Mouse (Mus musculus): ENCODE data around the gene Ankrd40. TPM values are rescaled to one million over a fixed set of nuclear protein-coding genes. Genes with fewer than 3 reads are reported as not detected.

Gene Ankrd40
- polyA plus RNA-seq (2014; fragmentation: Nextera tagmentation; extraction: Ambion mirVana): 19.9 and 20.4 TPM in 2 replicates

DNA sequence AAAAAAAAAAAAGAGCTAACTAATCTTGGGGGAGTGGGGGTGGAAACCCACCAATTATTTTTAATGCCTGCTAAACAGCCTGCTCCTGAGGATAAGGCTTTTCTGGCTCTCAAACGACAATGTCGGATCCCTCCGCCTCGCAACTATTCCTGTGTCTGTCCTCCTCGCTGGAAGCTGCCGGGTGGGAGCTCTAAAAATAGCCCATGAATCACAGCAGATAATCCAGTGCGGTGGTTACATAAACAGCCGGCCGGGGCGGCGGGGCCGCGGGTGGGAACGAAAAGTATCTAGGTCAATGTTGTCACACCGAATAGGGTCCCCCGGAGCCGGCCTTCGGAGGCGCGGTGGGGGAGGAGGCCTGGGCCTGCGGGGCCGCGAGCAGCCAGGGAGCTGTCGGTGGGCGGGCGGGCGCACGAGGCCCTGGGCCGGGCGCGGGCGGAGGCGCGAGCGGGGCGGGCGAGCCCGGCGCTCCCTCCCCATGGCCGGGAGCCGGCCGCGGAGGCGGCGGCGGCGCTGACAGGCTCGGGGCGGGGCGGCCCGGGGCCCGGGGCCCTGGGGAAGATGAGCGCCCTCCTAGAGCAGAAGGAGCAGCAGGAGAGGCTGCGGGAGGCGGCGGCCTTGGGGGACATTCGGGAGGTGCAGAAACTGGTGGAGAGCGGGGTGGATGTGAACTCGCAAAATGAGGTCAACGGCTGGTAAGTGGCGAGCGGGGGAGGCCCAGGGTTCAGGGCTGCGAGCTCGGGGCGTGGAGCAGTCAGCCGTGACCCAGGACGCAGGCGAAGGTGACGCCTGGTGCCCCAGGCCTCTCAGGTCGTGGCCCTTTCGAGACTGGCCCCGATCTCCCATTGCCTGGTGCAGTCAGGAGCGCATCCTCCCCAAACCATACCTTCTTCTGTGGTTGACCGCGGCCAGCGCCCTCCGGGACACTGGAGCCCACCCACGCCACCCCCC lies at the start of gene Ankrd40:
Gene Ankrd40, plus strand, starts transcription at position 309 of the 951 bp plus-strand sequence.
- under 1% methylated on average over 64 of the region's 78 CpGs for WGBS
- Histone ChIP-seq H3K4me1 (replicated peaks; ENCODE audit: control insufficient read depth, insufficient read depth, low read length) (peaks cover 22% of the 10 kb centered on the region), H3K27ac (ENCODE audit: low read depth) (peak within 1 kb of the TSS; percentile 97), H3K27me3 (replicated peaks; ENCODE audit: control insufficient read depth, insufficient read depth, low read length) (no peaks in the 10 kb centered on the region), H3K36me3 (ENCODE audit: control insufficient read depth, insufficient read depth, low read length) (no peaks in the 10 kb centered on the region), H3K4me2 (ENCODE audit: low read length) (peak within 1 kb of the TSS; percentile 74), H3K9me3 (ENCODE audit: control insufficient read depth, low read length) (no peaks in the 10 kb centered on the region), H3K4me3 (ENCODE audit: low read depth, low read length) (peak within 1 kb of the TSS; percentile 69), H3K9ac (ENCODE audit: low read length) (peak within 1 kb of the TSS; percentile 95)
- ATAC-seq (replicated peaks; ENCODE audit: low FRiP score, low TSS enrichment, low read depth): peak; percentile 93
- DNase-seq (ENCODE audit: low spot score): peak; percentile 98

DNA sequence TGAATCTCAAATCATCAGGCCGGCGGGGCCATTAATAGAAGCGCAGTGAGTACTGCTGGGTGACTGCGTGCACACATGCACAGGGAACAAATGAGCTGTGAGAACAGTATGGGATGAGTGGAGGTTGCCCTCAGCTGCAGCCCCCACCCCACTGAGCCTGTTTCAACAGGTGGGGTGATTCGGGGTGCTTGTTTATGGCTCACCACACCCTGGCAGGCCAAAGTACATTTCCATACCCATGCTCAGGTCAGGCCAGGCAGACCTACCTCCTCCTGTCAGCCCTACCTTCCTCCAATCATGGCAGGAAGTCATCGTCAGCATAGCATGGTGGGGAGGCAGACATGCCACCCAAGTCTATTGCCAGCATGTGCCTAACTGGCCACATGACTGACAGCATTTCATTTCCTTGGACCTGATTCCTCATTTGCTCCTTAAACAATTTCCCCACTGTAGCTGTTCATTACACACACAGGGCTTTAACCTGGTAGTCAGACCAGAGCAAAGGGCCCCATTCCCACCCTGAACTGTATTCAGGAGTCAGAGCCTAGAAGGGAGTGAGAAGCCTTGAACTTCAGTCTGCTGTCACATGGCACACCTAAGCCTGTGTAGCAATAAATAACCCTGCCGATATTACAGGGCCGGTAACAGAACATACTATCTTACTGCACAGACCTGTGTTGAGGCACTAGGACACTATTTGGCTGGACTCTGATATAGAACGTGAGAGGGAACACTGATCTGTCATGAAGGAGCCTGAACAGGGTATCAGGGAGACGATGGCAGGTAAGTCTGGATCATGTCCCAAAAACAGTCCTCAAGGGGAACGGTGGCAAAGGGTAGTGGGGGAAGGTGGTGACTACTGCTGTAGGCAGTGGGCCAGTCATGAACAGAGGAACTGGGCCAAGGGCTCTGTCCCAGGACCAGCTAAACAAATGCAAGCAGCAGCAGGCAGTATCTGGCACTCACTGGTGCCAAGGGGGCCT lies 46.3 kb upstream of the Ankrd40 start, which contains the start of gene Gm21885:
Gene Gm21885, plus strand, starts transcription at position 675 of the 983 bp plus-strand sequence.
- Histone ChIP-seq H3K9ac (ENCODE audit: low read length) (no peak within 1 kb of the TSS), H3K27me3 (replicated peaks; ENCODE audit: control insufficient read depth, insufficient read depth, low read length) (no peaks in the 10 kb centered on the region), H3K27ac (ENCODE audit: low read depth) (peak within 1 kb of the TSS; percentile 5; the same call in 1 of the 2 replicates), H3K4me3 (ENCODE audit: low read depth, low read length) (no peak within 1 kb of the TSS), H3K36me3 (ENCODE audit: control insufficient read depth, insufficient read depth, low read length) (peaks cover 28% of the 10 kb centered on the region; the same call in 1 of the 2 replicates), H3K9me3 (ENCODE audit: control insufficient read depth, low read length) (no peaks in the 10 kb centered on the region), H3K4me2 (ENCODE audit: low read length) (no peak within 1 kb of the TSS), H3K4me1 (replicated peaks; ENCODE audit: control insufficient read depth, insufficient read depth, low read length) (peaks cover 7% of the 10 kb centered on the region; the same call in 1 of the 2 replicates)
- peak; percentile 61 for DNase-seq (ENCODE audit: low spot score)
- WGBS: 71% methylated on average over 11 of the region's 11 CpGs
- ATAC-seq (replicated peaks; ENCODE audit: low FRiP score, low TSS enrichment, low read depth): peak; percentile 45

DNA sequence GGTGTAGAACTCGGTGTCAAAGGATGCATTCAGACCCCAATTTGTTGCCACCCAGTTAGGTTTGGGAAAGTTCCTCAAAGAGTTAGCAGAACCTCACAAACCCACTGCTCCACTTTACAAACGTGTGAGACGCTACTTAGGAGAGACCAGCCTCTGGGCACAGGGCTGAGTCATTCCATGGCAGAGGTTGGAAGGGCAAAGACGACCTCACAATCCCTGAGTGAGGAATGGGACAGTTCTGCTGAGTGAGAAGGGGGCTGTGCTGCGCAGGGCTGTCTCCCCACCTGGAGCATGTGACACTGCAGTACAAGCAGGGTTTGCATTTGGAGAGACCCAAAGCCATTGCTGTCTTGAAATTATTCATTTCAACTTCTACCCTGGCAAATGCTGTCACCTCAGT lies 45.5 kb upstream of the Ankrd40 start:
- Histone ChIP-seq H3K4me2 (ENCODE audit: low read length) (no peak overlapping the region), H3K9me3 (ENCODE audit: control insufficient read depth, low read length) (no peaks in the 10 kb centered on the region), H3K4me1 (replicated peaks; ENCODE audit: control insufficient read depth, insufficient read depth, low read length) (0 out of 2 replicates have a peak, but pooled peaks cover 2% of the 10 kb centered on the region), H3K27ac (ENCODE audit: low read depth) (no peak overlapping the region), H3K27me3 (replicated peaks; ENCODE audit: control insufficient read depth, insufficient read depth, low read length) (no peaks in the 10 kb centered on the region), H3K4me3 (ENCODE audit: low read depth, low read length) (no peak overlapping the region), H3K9ac (ENCODE audit: low read length) (no peak overlapping the region), H3K36me3 (ENCODE audit: control insufficient read depth, insufficient read depth, low read length) (peaks cover 36% of the 10 kb centered on the region)
- DNase-seq (ENCODE audit: low spot score): no peak
- ATAC-seq (replicated peaks; ENCODE audit: low FRiP score, low TSS enrichment, low read depth): no peak
- 59% methylated on average over 5 of the region's 5 CpGs for WGBS

DNA sequence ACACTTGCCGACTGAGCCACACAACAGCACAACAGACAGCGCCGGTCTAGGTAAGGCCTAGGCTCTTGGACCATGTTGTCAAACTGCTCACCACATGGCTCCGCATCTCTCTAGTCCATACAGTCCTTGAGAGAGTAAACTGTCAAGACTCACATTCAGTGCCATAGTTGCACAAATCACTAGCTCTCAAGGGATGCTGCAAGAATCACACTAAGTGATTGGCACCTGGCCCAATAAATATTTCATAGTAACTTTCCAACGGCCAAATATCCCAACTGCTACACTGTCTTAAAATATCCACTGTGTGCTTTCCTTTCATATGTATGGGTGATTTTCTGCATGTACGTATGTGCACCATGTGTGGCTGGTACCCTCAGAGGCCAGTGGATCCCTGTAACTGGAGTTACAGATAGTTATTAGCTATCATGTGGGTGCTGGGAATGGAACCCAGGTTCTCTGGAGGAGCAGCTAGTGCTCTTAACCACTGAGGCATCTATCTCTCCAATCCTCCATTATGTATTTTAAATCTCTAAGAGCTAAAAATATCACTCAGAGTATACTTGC lies 44.2 kb upstream of the Ankrd40 start:
- H3K4me3 ChIP-seq (ENCODE audit: low read depth, low read length): no peak overlapping the region
- peaks cover 49% of the 10 kb centered on the region for H3K36me3 ChIP-seq (ENCODE audit: control insufficient read depth, insufficient read depth, low read length)
- H3K9ac ChIP-seq (ENCODE audit: low read length): no peak overlapping the region
- H3K4me2 ChIP-seq (ENCODE audit: low read length): no peak overlapping the region
- H3K4me1 ChIP-seq (replicated peaks; ENCODE audit: control insufficient read depth, insufficient read depth, low read length): no peaks in the 10 kb centered on the region
- no peaks in the 10 kb centered on the region for H3K27me3 ChIP-seq (replicated peaks; ENCODE audit: control insufficient read depth, insufficient read depth, low read length)
- DNase-seq (ENCODE audit: low spot score) (no peak), ATAC-seq (replicated peaks; ENCODE audit: low FRiP score, low TSS enrichment, low read depth) (no peak)
- no peak overlapping the region for H3K27ac ChIP-seq (ENCODE audit: low read depth)
- H3K9me3 ChIP-seq (ENCODE audit: control insufficient read depth, low read length): no peaks in the 10 kb centered on the region
- 90% methylated on average over 6 of the region's 6 CpGs for WGBS

DNA sequence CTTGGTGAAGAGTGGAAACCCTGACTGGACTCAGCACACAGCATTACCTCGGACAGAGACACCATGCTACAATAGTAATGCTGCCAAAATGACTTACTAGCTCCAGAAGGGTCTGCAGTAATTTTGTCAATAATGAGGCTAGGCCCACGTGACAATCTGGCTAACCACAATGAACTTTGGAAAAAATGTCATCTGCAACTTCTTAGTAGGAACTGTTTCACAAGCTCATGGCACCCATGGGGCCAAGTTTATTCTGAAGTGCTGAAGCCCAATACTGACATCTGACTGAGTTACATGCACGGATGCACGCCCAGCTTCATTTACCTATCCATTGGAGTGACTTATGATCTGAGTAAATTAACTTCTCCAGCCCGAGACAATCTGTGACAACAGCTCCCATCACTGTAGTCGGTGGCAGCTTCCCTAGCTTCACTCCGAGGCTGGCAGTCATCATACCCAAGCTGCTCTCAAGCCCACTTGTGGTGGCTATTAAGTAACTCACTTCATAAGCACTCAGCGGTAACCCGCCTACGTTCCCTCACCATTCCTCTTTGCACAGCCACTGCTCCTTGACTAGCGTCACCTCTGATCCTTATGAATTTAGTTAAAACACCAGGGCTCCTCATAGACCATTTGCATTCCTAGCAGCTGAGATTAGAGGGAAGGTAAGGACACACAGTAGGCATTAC lies 41.8 kb upstream of the Ankrd40 start:
- H3K4me1 ChIP-seq (replicated peaks; ENCODE audit: control insufficient read depth, insufficient read depth, low read length): no peaks in the 10 kb centered on the region
- no peaks in the 10 kb centered on the region for H3K27me3 ChIP-seq (replicated peaks; ENCODE audit: control insufficient read depth, insufficient read depth, low read length)
- H3K9me3 ChIP-seq (ENCODE audit: control insufficient read depth, low read length): no peaks in the 10 kb centered on the region
- WGBS: 93% methylated on average over 11 of the region's 11 CpGs
- H3K9ac ChIP-seq (ENCODE audit: low read length): no peak overlapping the region
- H3K36me3 ChIP-seq (ENCODE audit: control insufficient read depth, insufficient read depth, low read length): peaks cover 73% of the 10 kb centered on the region
- H3K4me2 ChIP-seq (ENCODE audit: low read length): no peak overlapping the region
- H3K4me3 ChIP-seq (ENCODE audit: low read depth, low read length): no peak overlapping the region
- no peak overlapping the region for H3K27ac ChIP-seq (ENCODE audit: low read depth)
- no peak for DNase-seq (ENCODE audit: low spot score)
- ATAC-seq (replicated peaks; ENCODE audit: low FRiP score, low TSS enrichment, low read depth): no peak

DNA sequence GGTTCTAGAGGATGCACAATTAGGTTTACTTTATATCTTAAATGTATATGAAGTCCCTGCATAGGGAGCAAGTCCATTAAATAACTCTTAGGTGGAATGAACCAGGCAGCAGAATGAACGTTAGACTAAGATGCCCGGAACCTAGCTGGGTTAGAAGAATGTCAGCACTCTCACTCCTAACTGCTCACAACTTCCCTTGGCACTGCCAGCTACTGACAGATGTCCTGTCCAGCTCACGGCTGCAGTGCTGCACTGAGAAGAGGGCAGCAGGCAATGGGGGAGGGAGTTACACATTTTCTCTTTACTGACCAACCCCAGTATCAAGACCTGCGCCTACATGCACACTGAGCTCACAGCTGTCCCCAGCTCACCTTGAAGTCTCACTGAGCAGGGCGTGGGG lies 40.7 kb upstream of the Ankrd40 start:
- no peak overlapping the region for H3K27ac ChIP-seq (ENCODE audit: low read depth)

DNA sequence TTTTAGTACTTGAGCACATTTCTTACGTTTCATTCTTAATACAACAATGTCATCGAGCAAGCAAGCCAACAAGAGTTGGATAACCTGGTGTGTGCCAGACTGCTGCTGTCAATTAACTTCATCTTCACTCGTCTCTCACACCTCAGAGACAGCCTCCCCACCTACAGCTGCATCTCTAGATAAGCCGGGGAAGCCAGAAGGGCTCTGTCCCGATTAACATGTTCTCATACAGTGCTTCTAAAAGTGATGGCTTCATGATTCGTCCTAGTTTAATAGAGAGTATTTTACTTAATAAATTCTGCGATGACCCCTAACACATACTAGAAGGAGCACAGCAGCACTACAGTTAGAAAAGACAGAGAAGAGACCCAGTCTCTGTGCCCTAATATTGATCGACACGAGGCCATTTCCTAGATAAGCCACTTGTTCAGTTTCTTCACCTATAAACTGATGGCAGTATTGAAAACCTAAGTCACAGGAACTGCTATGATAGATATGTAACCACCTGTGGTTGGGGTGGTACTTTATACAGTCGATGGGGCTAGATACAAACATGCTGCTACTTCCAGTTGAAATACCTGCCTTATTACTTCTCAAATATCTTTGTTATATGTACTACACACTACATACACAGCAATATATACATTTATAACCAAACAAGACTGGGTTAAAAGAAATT lies 37.6 kb upstream of the Ankrd40 start:
- Histone ChIP-seq H3K4me1 (replicated peaks; ENCODE audit: control insufficient read depth, insufficient read depth, low read length) (no peaks in the 10 kb centered on the region), H3K4me2 (ENCODE audit: low read length) (no peak overlapping the region), H3K4me3 (ENCODE audit: low read depth, low read length) (no peak overlapping the region), H3K27me3 (replicated peaks; ENCODE audit: control insufficient read depth, insufficient read depth, low read length) (no peaks in the 10 kb centered on the region), H3K9ac (ENCODE audit: low read length) (no peak overlapping the region), H3K9me3 (ENCODE audit: control insufficient read depth, low read length) (no peaks in the 10 kb centered on the region), H3K27ac (ENCODE audit: low read depth) (no peak overlapping the region), H3K36me3 (ENCODE audit: control insufficient read depth, insufficient read depth, low read length) (peaks cover 98% of the 10 kb centered on the region)
- 91% methylated on average over 10 of the region's 10 CpGs for WGBS
- no peak for DNase-seq (ENCODE audit: low spot score)
- ATAC-seq (replicated peaks; ENCODE audit: low FRiP score, low TSS enrichment, low read depth): no peak

More for the DNA sequence above, 40.7 kb upstream of the Ankrd40 start:
- 96% methylated on average over 5 of the region's 5 CpGs for WGBS
- no peak overlapping the region for H3K4me2 ChIP-seq (ENCODE audit: low read length)
- ATAC-seq (replicated peaks; ENCODE audit: low FRiP score, low TSS enrichment, low read depth) (no peak), DNase-seq (ENCODE audit: low spot score) (no peak)
- no peak overlapping the region for H3K9ac ChIP-seq (ENCODE audit: low read length)
- H3K4me1 ChIP-seq (replicated peaks; ENCODE audit: control insufficient read depth, insufficient read depth, low read length): no peaks in the 10 kb centered on the region
- H3K27me3 ChIP-seq (replicated peaks; ENCODE audit: control insufficient read depth, insufficient read depth, low read length): no peaks in the 10 kb centered on the region
- no peaks in the 10 kb centered on the region for H3K9me3 ChIP-seq (ENCODE audit: control insufficient read depth, low read length)
- H3K4me3 ChIP-seq (ENCODE audit: low read depth, low read length): no peak overlapping the region
- peaks cover 84% of the 10 kb centered on the region for H3K36me3 ChIP-seq (ENCODE audit: control insufficient read depth, insufficient read depth, low read length)

Data from intestine, embryonic 14.5 days (tissue).